Mouse (Mus musculus) liver, embryonic 13.5 days (tissue): ENCODE data around the gene Arhgef19. TPM values are rescaled to one million over a fixed set of nuclear protein-coding genes. Genes with fewer than 3 reads are reported as not detected.

ENCODE experiments used
- ATAC-seq: fragments of 200-750 bp; cut with Nextera tagmentation; 2 replicates; pipeline ENCODE4 v1.8.0; 2017; ENCODE audit warnings: low read depth, mild to moderate bottlenecking, moderate number of reproducible peaks, moderate library complexity
- DNase-seq: peaks from one replicate; pipeline ENCODE4 v3.0.0; 2022
- H3K27ac ChIP-seq: fragments of 300-500 bp; sonication (generic); 2 replicates; pipeline ENCODE4 v1.5.1; 2015; ENCODE audit warnings: moderate library complexity, mild to moderate bottlenecking, inconsistent platforms
- H3K27me3 ChIP-seq: fragments of 300-500 bp; sonication (generic); 2 replicates; pipeline ENCODE4 v1.6.1; 2015; ENCODE audit warnings: mild to moderate bottlenecking, inconsistent platforms
- H3K36me3 ChIP-seq: fragments of 300-500 bp; sonication (generic); 2 replicates; pipeline ENCODE4 v1.6.1; 2015; ENCODE audit warnings: mild to moderate bottlenecking, inconsistent platforms
- H3K4me1 ChIP-seq: fragments of 300-500 bp; sonication (generic); replicated peaks from 2 replicates; pipeline ENCODE4 v1.6.1; 2015; ENCODE audit warnings: inconsistent platforms
- H3K4me2 ChIP-seq: fragments of 300-500 bp; sonication (generic); 2 replicates; pipeline ENCODE4 v1.6.1; 2015; ENCODE audit warnings: inconsistent platforms, mild to moderate bottlenecking, moderate library complexity
- H3K4me3 ChIP-seq: fragments of 300-500 bp; sonication (generic); replicated peaks from 2 replicates; pipeline ENCODE4 v1.5.1; 2015; ENCODE audit warnings: mild to moderate bottlenecking, inconsistent platforms
- H3K9ac ChIP-seq: fragments of 300-500 bp; sonication (generic); 2 replicates; pipeline ENCODE4 v1.6.1; 2015; ENCODE audit warnings: mild to moderate bottlenecking, inconsistent platforms
- H3K9me3 ChIP-seq: fragments of 300-500 bp; sonication (generic); replicated peaks from 2 replicates; pipeline ENCODE4 v1.6.1; 2016; ENCODE audit warnings: inconsistent platforms
- WGBS: fragments of 180-500 bp; shearing (Covaris S2); methylation state at CpG from one replicate; pipeline ENCODE4 v1.1.7; 2015; ENCODE audit not compliant: insufficient replicate concordance; 5-methylcytosine and 5-hydroxymethylcytosine counted together
- polyA plus RNA-seq: library from polyadenylated mRNA; unstranded; fragments of >200 nt; fragmentation: Nextera tagmentation; extraction: Ambion mirVana; gene quantifications from 2 replicates; pipeline ENCODE4 v1.2.1, GENCODE M21; 2015

Arhgef19 gene
- polyA plus RNA-seq, 1 experiment from 2014 or later: 1.0 TPM

DNA sequence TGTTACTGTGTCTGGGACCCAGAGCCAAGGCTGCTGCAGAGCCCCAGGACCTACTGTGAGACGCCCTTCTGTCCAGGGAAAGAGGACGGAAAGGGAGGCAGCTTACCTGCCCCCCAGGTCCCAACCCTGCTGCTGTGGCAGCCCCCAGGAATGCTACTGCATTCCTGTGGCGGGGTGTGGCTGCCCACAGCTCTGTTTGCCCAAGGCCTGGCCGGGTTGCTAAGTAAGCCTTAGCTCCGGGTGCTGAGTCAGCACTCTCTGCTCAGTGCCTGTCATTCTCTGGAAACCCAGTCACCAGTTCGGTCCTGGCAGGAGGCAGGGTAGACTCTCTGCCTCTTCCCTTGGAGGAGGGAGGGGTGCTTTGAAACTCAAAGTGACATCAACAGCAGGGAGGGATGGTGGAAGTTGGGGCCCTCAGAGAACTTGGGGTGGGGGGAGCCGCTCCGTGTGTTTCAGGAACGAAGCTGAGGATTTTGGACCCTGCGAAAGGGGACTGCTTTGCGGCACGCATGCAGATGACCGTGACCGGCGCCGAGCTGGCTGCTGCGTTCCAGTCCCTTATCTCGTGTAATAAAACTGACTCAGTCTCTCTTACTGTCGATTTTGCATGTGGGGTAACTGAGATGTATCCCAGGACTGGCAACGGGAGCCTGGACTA is 47.7 kb downstream of the Arhgef19 start:
- no peak for ATAC-seq
- no peak overlapping the region for H3K9ac ChIP-seq
- 10% methylated on average over 20 of the region's 20 CpGs for WGBS

DNA sequence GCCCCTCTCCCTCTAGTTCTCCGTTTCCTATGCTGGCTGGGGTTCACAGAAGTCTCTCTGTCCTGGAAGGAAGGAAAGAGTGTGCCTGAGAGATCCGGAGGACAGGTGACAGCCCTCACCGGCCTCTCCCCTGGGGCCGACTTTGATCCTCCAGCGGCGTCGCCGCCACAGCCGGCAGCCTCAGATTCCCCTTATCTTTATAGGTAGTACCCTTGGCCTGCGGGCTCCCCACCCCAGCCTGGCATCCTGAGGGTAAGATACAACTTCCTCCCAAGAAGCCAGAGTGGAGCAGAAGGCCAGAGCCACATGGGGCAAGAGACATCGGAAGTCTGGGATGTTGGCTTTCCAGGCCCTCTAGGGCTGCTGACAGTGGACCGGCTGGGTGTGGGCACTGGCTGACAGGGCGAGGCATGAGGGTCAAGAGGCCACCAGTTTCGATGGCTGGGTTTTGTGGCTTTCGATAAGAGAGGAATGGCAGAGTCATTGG is 48.3 kb downstream of the Arhgef19 start:
- WGBS: 3% methylated on average over 15 of the region's 15 CpGs
- Histone ChIP-seq H3K27ac (no peak overlapping the region), H3K4me1 (peaks cover 36% of the 10 kb centered on the region), H3K4me2 (peak overlapping the region; percentile 43), H3K9me3 (no peaks in the 10 kb centered on the region), H3K36me3 (no peaks in the 10 kb centered on the region), H3K9ac (no peak overlapping the region), H3K4me3 (no peak overlapping the region), H3K27me3 (peaks cover 78% of the 10 kb centered on the region)
- no peak for DNase-seq
- ATAC-seq: peak; percentile 35

More for the DNA sequence above, 47.7 kb downstream of the Arhgef19 start:
- H3K4me3 ChIP-seq: no peak overlapping the region
- peaks cover 72% of the 10 kb centered on the region for H3K27me3 ChIP-seq
- no peak for DNase-seq
- H3K9me3 ChIP-seq: no peaks in the 10 kb centered on the region
- H3K4me2 ChIP-seq: peak overlapping the region; percentile 43
- H3K27ac ChIP-seq: no peak overlapping the region
- H3K4me1 ChIP-seq: peaks cover 40% of the 10 kb centered on the region
- H3K36me3 ChIP-seq: no peaks in the 10 kb centered on the region

DNA sequence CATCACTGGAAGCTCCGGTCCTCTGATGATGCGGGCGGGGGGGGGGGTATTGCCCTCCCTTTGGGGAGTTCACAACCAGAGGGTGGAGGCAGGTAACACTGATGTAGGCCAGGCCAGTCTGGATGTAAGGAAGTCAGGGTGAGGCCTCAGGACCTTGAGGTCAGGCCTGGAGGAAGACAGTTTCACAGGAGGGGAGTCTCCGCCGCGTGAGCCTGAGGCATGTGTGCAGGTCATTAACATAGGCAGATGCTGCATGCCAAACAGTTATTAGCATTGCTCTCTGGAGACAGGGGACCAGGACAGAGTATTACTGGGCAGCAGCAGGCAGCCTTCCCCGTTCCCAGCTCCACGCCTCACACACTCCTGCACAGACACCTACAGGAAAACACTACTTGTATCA is 48.9 kb downstream of the Arhgef19 start:
- Histone ChIP-seq H3K27ac (no peak overlapping the region), H3K9me3 (no peaks in the 10 kb centered on the region), H3K4me1 (peaks cover 33% of the 10 kb centered on the region), H3K4me3 (no peak overlapping the region), H3K9ac (no peak overlapping the region), H3K36me3 (no peaks in the 10 kb centered on the region), H3K4me2 (no peak overlapping the region), H3K27me3 (peaks cover 84% of the 10 kb centered on the region)
- WGBS: 56% methylated on average over 8 of the region's 8 CpGs
- no peak for ATAC-seq
- no peak for DNase-seq

DNA sequence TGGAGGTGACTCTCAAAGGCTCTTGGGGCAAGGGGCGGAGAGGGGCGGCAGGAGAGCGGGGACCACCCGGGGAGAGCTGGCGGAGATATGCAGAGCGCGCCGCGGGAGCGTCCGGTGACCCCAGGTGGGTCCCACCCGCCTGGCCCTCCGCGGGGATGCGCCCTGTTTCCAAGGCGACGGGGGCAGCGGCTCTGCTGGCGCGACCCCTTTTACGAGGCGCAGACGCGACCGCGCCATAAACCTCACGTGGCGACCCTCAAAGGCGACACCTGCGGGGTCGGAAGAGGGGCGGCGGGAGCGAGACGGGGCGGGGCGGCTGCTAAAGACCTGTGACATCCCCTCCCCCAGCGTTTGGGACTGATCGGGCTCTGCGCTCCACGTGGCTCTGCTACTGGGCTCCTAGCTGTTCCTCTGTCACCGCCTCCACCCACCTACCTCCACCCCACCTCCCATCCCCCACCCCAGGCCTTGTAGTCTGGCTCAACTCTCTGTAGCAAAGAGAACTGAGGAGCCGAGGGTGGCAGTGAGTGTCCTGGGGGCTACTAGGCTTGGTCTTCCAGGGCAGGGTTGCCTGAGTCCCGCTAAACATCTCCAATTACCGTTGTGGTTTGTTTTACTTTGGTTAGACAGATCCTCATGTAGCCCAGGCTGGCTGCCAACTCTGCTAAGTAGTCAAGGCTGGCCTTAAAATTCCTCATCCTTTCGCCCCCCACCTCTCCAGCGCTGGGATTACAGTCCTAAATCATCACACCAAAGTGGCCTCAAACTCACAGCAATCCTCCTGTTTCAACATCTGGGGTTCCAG is 52.5 kb downstream of the Arhgef19 start:
- Histone ChIP-seq H3K9me3 (no peaks in the 10 kb centered on the region), H3K27ac (no peak overlapping the region), H3K9ac (no peak overlapping the region), H3K27me3 (peaks cover 95% of the 10 kb centered on the region), H3K4me1 (peaks cover 31% of the 10 kb centered on the region), H3K4me2 (peak overlapping the region; percentile 61), H3K36me3 (no peaks in the 10 kb centered on the region), H3K4me3 (peak overlapping the region; percentile 24)
- DNase-seq: no peak
- 2% methylated on average over 45 of the region's 47 CpGs for WGBS
- no peak for ATAC-seq

DNA sequence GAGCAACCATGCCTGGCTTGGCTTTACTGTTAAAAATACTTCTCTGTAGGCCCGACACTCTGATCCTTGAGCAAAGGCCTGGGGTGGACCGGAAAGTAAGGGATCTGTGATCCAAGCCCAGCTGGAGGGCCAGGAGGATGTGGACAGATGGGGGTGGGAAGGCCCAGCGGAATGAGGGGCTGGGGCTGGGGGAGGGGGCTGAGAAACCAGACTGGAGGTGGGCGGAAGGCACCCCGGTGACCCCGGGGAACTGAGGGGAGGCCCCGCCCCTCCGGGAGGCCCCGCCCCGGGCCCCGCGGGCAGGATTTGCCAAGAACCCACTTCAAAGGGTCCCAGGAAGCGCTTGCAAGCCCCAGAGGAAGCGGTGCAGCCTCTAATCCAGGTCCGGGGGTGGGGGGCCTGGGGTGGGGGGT is 56.5 kb downstream of the Arhgef19 start:
- no peak for ATAC-seq
- WGBS: 10% methylated on average over 14 of the region's 15 CpGs
- H3K9me3 ChIP-seq: no peaks in the 10 kb centered on the region
- H3K27me3 ChIP-seq: peaks cover 95% of the 10 kb centered on the region
- peaks cover 18% of the 10 kb centered on the region; the same call in 1 of the 2 replicates for H3K4me1 ChIP-seq
- no peak overlapping the region for H3K4me3 ChIP-seq
- H3K36me3 ChIP-seq: no peaks in the 10 kb centered on the region
- DNase-seq: no peak
- H3K9ac ChIP-seq: no peak overlapping the region
- H3K27ac ChIP-seq: no peak overlapping the region
- peak overlapping the region; percentile 34 for H3K4me2 ChIP-seq

DNA sequence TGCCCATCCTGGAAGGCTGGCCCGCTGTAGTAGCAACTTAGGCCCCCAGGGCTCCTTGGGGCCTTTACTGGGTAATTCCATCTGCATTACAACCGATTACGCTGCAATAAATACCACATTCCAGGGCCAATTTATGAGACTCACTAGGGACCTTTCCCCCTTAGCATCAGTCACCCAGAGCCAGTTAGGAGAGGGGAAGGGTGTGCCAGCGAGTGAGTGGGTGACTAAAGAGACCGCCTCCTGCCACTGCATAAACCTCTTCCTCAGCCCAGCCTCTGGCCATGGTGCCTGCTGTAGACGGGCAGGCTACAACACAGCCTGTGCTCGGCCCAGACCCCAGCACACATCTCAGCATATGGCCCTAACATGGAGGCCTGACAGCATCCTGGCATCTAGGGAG is 58.6 kb downstream of the Arhgef19 start:
- Histone ChIP-seq H3K9me3 (no peaks in the 10 kb centered on the region), H3K4me3 (no peak overlapping the region), H3K9ac (no peak overlapping the region), H3K36me3 (no peaks in the 10 kb centered on the region), H3K4me1 (peaks cover 16% of the 10 kb centered on the region; the same call in 1 of the 2 replicates), H3K27me3 (peaks cover 95% of the 10 kb centered on the region), H3K27ac (no peak overlapping the region), H3K4me2 (no peak overlapping the region)
- ATAC-seq: no peak
- 64% methylated on average over 7 of the region's 7 CpGs for WGBS
- no peak for DNase-seq

DNA sequence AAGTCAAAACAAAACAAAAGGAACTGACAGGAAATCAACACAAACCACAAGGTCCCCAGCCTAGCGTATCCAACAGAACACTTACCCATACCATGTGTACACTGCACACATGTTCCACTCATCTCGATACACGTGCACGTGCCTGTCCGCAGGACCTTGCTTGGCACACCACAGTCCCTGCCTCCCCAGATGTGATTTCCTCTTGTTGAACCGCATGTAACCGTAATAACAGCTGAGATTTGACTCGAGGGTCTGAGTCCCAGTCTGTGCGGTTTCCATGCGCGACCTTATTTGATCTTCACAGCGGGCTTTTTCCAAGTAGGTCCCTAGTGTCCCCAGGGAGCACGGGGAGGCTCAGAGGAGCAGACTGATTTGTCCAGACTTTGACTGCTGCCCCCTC is 60.1 kb downstream of the Arhgef19 start:
- peaks cover 27% of the 10 kb centered on the region for H3K4me1 ChIP-seq
- DNase-seq (no peak), ATAC-seq (no peak)
- no peaks in the 10 kb centered on the region for H3K36me3 ChIP-seq
- no peak overlapping the region for H3K4me2 ChIP-seq
- no peak overlapping the region for H3K9ac ChIP-seq
- H3K27ac ChIP-seq: no peak overlapping the region
- H3K4me3 ChIP-seq: no peak overlapping the region
- peaks cover 95% of the 10 kb centered on the region for H3K27me3 ChIP-seq
- no peaks in the 10 kb centered on the region for H3K9me3 ChIP-seq
- WGBS: 29% methylated on average over 13 of the region's 13 CpGs

DNA sequence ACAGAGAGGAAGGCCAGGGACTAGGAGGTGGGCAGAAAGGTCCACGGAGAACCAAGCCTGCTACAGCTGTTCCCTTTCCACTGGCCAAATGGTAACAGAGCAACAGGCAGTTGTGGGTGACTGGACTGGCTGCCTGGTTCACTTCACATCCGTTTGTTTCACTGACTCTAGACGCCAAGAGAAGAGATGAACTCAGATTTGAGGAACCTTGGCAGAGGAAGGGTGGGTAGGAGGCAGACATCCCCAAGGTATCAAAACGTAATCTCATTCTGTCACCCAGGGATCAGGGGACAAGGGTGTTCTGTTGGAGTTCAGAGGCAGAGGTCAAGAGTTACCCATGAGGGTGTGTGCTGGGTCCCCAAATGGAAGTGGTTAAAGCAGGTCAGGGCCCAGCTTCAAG is 60.9 kb downstream of the Arhgef19 start:
- Histone ChIP-seq H3K4me2 (no peak overlapping the region), H3K27me3 (peaks cover 91% of the 10 kb centered on the region), H3K4me3 (no peak overlapping the region), H3K9me3 (no peaks in the 10 kb centered on the region), H3K27ac (no peak overlapping the region), H3K9ac (no peak overlapping the region), H3K4me1 (peaks cover 27% of the 10 kb centered on the region), H3K36me3 (no peaks in the 10 kb centered on the region)
- ATAC-seq: no peak
- 28% methylated on average over 4 of the region's 4 CpGs for WGBS
- no peak for DNase-seq

DNA sequence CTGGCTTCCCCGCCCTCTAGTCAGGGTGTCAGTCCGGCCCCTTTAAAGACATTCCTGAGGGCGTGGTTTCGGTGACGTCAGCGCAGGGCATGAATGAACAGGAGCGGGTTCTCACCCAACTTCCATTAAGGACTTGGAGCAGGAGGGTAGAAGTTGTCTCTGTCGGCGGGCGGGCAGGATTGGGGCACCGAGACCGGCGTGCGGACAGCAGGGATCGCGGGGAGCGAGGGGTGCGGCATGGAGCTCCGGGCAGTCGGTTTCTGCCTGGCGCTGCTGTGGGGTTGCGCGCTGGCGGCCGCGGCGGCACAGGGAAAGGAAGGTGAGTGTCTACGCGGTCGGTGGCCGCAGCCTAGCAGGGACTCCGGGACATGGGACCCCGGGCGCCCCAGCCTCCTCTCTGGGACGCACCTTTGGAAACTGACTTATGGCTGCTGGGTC is 61.8 kb downstream of the Arhgef19 start, which contains the start of gene Epha2:
Epha2 (plus strand) TSS at position 125 of the 438 bp plus-strand sequence.
- peaks cover 26% of the 10 kb centered on the region for H3K4me1 ChIP-seq
- no peaks in the 10 kb centered on the region for H3K9me3 ChIP-seq
- WGBS: under 1% methylated on average over 35 of the region's 35 CpGs
- H3K4me3 ChIP-seq: peak within 1 kb of the TSS; percentile 62
- H3K9ac ChIP-seq: peak within 1 kb of the TSS; percentile 65
- ATAC-seq (peak; percentile 39; the same call in 1 of the 2 replicates), DNase-seq (peak; percentile 17)
- H3K27me3 ChIP-seq: peaks cover 82% of the 10 kb centered on the region
- H3K36me3 ChIP-seq: no peaks in the 10 kb centered on the region
- H3K27ac ChIP-seq: no peak within 1 kb of the TSS
- peak within 1 kb of the TSS; percentile 62 for H3K4me2 ChIP-seq

DNA sequence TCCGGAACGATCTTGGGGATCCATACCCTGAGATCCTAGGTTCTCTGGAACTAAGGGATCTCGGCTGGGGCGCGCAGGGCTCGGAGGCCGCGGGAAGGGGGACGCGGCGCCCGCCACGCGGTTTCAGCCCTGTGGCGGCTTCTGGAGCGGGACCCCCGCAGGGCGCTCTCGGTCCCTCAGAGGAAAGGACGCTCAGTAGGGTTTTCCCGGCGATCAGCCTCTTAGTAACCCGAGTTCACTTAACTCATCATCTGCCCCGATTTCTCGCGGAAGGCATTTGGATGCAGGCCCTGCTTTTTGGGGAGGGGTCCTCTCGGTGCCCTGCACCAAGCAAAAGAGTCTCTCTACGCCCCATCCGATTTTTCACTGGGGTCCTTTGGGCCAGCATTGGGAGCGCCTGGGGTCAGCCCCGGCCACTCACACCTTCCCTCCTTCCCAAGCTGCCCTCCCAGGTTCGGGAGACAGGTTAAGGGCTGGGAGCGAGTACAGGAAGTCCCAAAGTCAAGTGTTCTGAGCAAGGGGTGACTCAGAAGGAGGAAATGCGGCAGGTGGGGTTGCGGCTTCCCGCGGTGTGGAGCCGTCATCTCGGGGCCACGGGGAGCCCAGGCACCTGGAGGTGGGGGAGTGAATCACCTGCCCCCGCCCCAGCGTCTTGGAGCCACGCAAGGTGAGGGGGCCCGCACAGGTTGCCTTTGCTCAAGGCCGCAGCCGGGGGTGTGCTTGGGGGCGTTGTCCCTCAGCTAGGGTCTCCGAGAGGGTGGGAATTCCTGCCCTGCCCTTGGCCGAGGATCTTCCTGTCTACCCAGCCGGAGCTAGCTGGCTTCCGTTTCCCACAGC is 62.5 kb downstream of the Arhgef19 start:
- Histone ChIP-seq H3K4me1 (peaks cover 32% of the 10 kb centered on the region), H3K9ac (peak overlapping the region; percentile 65), H3K36me3 (no peaks in the 10 kb centered on the region), H3K9me3 (no peaks in the 10 kb centered on the region), H3K4me3 (peak overlapping the region; percentile 62), H3K27ac (no peak overlapping the region), H3K27me3 (peaks cover 75% of the 10 kb centered on the region), H3K4me2 (peak overlapping the region; percentile 62)
- ATAC-seq (no peak; the same call in 1 of the 2 replicates), DNase-seq (no peak)
- under 1% methylated on average over 51 of the region's 51 CpGs for WGBS
